Mouse (Mus musculus): Measurements from ENCODE around the gene Cog5. TPM values are rescaled to one million over a fixed set of nuclear protein-coding genes. Genes with fewer than 3 reads are reported as not detected.

The Cog5 gene
- polyA plus RNA-seq, 1 experiment from 2014 or later = 35.6 TPM

GRCm38 (mm10) chr12:31713600-31713999, 58.9 kb downstream of the Cog5 start, which contains the start of gene Gpr22:
TSS of gene Gpr22 (minus strand) at chr12:31713947.
- Histone ChIP-seq H3K9ac (replicated peaks; ENCODE audit: low read length) (peak within 1 kb of the TSS; percentile 72), H3K9me3 (ENCODE audit: control insufficient read depth, low read length) (no peaks in the 10 kb centered on the region), H3K36me3 (ENCODE audit: control insufficient read depth, insufficient read depth, low read length) (no peaks in the 10 kb centered on the region), H3K4me2 (ENCODE audit: low read length) (peak within 1 kb of the TSS; percentile 69), H3K4me3 (replicated peaks; ENCODE audit: low read depth, low read length) (peak within 1 kb of the TSS; percentile 48), H3K4me1 (ENCODE audit: control insufficient read depth, insufficient read depth, low read length) (peaks cover 12% of the 10 kb centered on the region; the same call in 1 of the 2 replicates), H3K27ac (replicated peaks; ENCODE audit: low read depth, low read length) (peak within 1 kb of the TSS; percentile 92), H3K27me3 (ENCODE audit: control insufficient read depth, insufficient read depth, low read length) (no peaks in the 10 kb centered on the region)
- peak; percentile 84 for DNase-seq
- 14% methylated on average over 6 of the region's 6 CpGs for WGBS
- ATAC-seq (ENCODE audit: low FRiP score, low TSS enrichment) = peak; percentile 93

- H3K9me3 ChIP-seq (ENCODE audit: control insufficient read depth, low read length) = no peaks in the 10 kb centered on the region
- no peak for DNase-seq
- no peaks in the 10 kb centered on the region for H3K36me3 ChIP-seq (ENCODE audit: control insufficient read depth, insufficient read depth, low read length)
- no peak for ATAC-seq (ENCODE audit: low FRiP score, low TSS enrichment)
- H3K9ac ChIP-seq (replicated peaks; ENCODE audit: low read length) = no peak overlapping the region
- H3K4me1 ChIP-seq (ENCODE audit: control insufficient read depth, insufficient read depth, low read length) = peaks cover 12% of the 10 kb centered on the region; the same call in 1 of the 2 replicates
- peak overlapping the region; percentile 48 for H3K4me3 ChIP-seq (replicated peaks; ENCODE audit: low read depth, low read length)
- WGBS = 74% methylated on average over 3 of the region's 3 CpGs
- no peaks in the 10 kb centered on the region for H3K27me3 ChIP-seq (ENCODE audit: control insufficient read depth, insufficient read depth, low read length)
- peak overlapping the region; percentile 92; the same call in 1 of the 2 replicates for H3K27ac ChIP-seq (replicated peaks; ENCODE audit: low read depth, low read length)
- H3K4me2 ChIP-seq (ENCODE audit: low read length) = peak overlapping the region; percentile 69
These were observed 59.4 kb downstream of the Cog5 start for GRCm38 (mm10) chr12:31714070-31714469.

DNA sequence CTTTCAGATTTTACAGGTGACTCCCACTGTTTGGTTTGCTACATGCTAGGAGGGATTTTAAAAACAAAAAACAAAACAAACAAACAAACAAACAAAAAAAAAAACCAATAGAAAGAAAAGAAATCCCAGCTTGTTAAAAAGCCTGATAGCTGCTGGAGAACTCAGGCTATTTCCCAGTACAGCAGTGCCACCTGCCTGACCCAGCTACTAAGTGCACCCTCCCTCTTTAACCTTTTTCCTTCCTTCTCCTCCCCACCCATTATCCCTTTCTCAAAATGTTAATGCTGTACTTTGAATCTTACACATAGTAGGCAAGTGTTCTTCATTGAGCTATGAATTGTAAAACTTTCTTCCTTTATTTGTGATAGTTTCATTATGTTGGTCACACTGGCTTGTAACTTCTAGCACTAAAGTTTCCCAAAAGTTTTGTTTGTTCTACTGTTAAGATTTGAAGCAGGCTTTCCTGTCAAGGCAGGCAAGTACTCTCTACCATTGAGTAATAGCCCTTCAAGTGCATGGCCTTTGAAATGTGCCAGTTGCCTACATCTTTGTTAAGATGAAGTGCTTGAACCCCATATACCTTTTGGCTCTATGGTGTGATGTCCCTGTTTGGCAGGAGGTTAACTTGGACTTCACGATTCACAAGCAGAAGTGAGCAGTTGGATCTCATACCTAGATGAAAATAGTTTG, 65.1 kb downstream of the Cog5 start:
- no peak overlapping the region for H3K4me3 ChIP-seq (replicated peaks; ENCODE audit: low read depth, low read length)
- no peak overlapping the region for H3K4me2 ChIP-seq (ENCODE audit: low read length)
- no peaks in the 10 kb centered on the region for H3K36me3 ChIP-seq (ENCODE audit: control insufficient read depth, insufficient read depth, low read length)
- DNase-seq (peak; percentile 48), ATAC-seq (ENCODE audit: low FRiP score, low TSS enrichment) (no peak)
- no peaks in the 10 kb centered on the region for H3K4me1 ChIP-seq (ENCODE audit: control insufficient read depth, insufficient read depth, low read length)
- no peaks in the 10 kb centered on the region for H3K9me3 ChIP-seq (ENCODE audit: control insufficient read depth, low read length)
- 98% methylated on average over 1 of the region's 1 CpGs for WGBS
- no peaks in the 10 kb centered on the region for H3K27me3 ChIP-seq (ENCODE audit: control insufficient read depth, insufficient read depth, low read length)
- no peak overlapping the region for H3K9ac ChIP-seq (replicated peaks; ENCODE audit: low read length)
- no peak overlapping the region for H3K27ac ChIP-seq (replicated peaks; ENCODE audit: low read depth, low read length)

GRCm38 (mm10) chr12:31724576-31724975, 69.9 kb downstream of the Cog5 start:
- Histone ChIP-seq H3K9me3 (ENCODE audit: control insufficient read depth, low read length) (no peaks in the 10 kb centered on the region), H3K36me3 (ENCODE audit: control insufficient read depth, insufficient read depth, low read length) (no peaks in the 10 kb centered on the region), H3K4me3 (replicated peaks; ENCODE audit: low read depth, low read length) (no peak overlapping the region), H3K27ac (replicated peaks; ENCODE audit: low read depth, low read length) (no peak overlapping the region), H3K4me2 (ENCODE audit: low read length) (no peak overlapping the region), H3K4me1 (ENCODE audit: control insufficient read depth, insufficient read depth, low read length) (no peaks in the 10 kb centered on the region), H3K9ac (replicated peaks; ENCODE audit: low read length) (no peak overlapping the region), H3K27me3 (ENCODE audit: control insufficient read depth, insufficient read depth, low read length) (no peaks in the 10 kb centered on the region)
- ATAC-seq (ENCODE audit: low FRiP score, low TSS enrichment) (no peak), DNase-seq (no peak)
- WGBS = 89% methylated on average over 3 of the region's 3 CpGs

GRCm38 (mm10) chr12:31725511-31726275, 71.0 kb downstream of the Cog5 start:
- ATAC-seq (ENCODE audit: low FRiP score, low TSS enrichment) = no peak
- Histone ChIP-seq H3K27me3 (ENCODE audit: control insufficient read depth, insufficient read depth, low read length) (no peaks in the 10 kb centered on the region), H3K9ac (replicated peaks; ENCODE audit: low read length) (no peak overlapping the region), H3K36me3 (ENCODE audit: control insufficient read depth, insufficient read depth, low read length) (no peaks in the 10 kb centered on the region), H3K4me2 (ENCODE audit: low read length) (no peak overlapping the region), H3K9me3 (ENCODE audit: control insufficient read depth, low read length) (no peaks in the 10 kb centered on the region), H3K27ac (replicated peaks; ENCODE audit: low read depth, low read length) (no peak overlapping the region), H3K4me1 (ENCODE audit: control insufficient read depth, insufficient read depth, low read length) (no peaks in the 10 kb centered on the region), H3K4me3 (replicated peaks; ENCODE audit: low read depth, low read length) (no peak overlapping the region)
- DNase-seq = no peak
- whole genome bisulfite sequencing = 92% methylated on average over 12 of the region's 12 CpGs

DNA sequence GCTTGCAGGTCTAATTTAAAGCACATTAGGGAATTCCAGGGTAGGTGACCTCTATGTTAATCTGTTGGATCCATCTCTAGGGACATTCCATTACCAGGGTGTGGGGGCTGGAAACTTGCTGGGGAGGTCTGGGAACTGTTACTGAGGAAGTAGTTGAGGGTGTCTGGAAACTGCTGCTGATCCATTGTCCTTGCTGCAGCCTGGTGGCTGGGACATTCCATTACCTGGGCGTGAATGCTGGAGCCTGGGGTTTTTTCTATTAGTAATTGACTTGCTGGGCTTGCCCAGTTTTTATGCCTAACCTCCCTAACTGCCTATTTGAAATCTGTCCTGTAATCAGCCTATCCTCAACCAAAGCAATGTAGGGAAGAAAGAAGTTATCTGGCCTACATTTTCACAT, 72.0 kb downstream of the Cog5 start:
- Histone ChIP-seq H3K4me3 (replicated peaks; ENCODE audit: low read depth, low read length) (no peak overlapping the region), H3K27me3 (ENCODE audit: control insufficient read depth, insufficient read depth, low read length) (no peaks in the 10 kb centered on the region), H3K4me2 (ENCODE audit: low read length) (no peak overlapping the region), H3K27ac (replicated peaks; ENCODE audit: low read depth, low read length) (no peak overlapping the region), H3K4me1 (ENCODE audit: control insufficient read depth, insufficient read depth, low read length) (no peaks in the 10 kb centered on the region), H3K9ac (replicated peaks; ENCODE audit: low read length) (no peak overlapping the region), H3K9me3 (ENCODE audit: control insufficient read depth, low read length) (no peaks in the 10 kb centered on the region), H3K36me3 (ENCODE audit: control insufficient read depth, insufficient read depth, low read length) (no peaks in the 10 kb centered on the region)
- ATAC-seq (ENCODE audit: low FRiP score, low TSS enrichment) (no peak), DNase-seq (no peak)
- 54% methylated on average over 1 of the region's 1 CpGs for WGBS

DNA sequence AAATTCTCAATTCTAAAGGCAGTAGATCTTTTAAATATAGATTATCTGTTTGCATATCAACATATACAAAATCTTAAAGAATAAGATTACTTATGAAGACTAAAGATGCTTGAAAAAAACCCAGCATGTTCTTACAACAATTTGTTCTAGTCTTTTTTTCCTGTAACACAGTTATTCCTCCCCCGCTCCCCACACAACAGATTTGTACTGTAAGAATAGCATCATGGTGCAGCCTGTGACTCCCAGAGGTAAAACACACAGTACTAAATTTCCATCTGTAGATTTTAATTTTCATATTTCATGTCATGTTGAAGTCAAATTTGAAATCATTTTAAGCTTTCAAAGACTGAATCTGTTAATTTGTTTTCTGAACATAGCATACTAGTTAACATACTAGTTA, 75.5 kb downstream of the Cog5 start:
- no peak overlapping the region for H3K27ac ChIP-seq (replicated peaks; ENCODE audit: low read depth, low read length)
- no peak overlapping the region for H3K4me3 ChIP-seq (replicated peaks; ENCODE audit: low read depth, low read length)
- no peaks in the 10 kb centered on the region for H3K4me1 ChIP-seq (ENCODE audit: control insufficient read depth, insufficient read depth, low read length)
- 100% methylated on average over 1 of the region's 1 CpGs for WGBS
- DNase-seq (no peak), ATAC-seq (ENCODE audit: low FRiP score, low TSS enrichment) (no peak)
- no peak overlapping the region for H3K4me2 ChIP-seq (ENCODE audit: low read length)
- no peaks in the 10 kb centered on the region for H3K27me3 ChIP-seq (ENCODE audit: control insufficient read depth, insufficient read depth, low read length)
- H3K9ac ChIP-seq (replicated peaks; ENCODE audit: low read length) = no peak overlapping the region
- H3K36me3 ChIP-seq (ENCODE audit: control insufficient read depth, insufficient read depth, low read length) = no peaks in the 10 kb centered on the region
- no peaks in the 10 kb centered on the region for H3K9me3 ChIP-seq (ENCODE audit: control insufficient read depth, low read length)

DNA sequence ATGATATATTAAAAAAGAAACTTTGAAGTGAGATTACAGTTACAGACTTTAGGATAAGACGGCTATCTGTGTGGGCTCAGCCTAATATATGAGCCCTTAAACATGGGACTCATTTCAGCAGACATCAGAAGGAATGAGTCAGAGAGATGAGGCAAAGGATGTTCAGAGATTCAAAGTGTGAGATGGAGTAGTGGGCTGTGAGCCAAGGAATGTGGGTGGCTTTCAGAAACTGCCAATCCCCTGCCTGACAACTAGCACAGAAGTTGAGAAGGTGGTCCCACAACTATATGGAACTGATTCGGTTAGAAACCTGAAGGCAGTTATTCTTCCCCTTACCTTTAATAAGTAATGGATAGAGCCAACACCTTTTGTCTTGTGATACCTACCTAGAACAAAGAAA, 79.9 kb downstream of the Cog5 start:
- H3K9ac ChIP-seq (replicated peaks; ENCODE audit: low read length) = no peak overlapping the region
- H3K4me1 ChIP-seq (ENCODE audit: control insufficient read depth, insufficient read depth, low read length) = no peaks in the 10 kb centered on the region
- H3K4me3 ChIP-seq (replicated peaks; ENCODE audit: low read depth, low read length) = no peak overlapping the region
- no peaks in the 10 kb centered on the region for H3K36me3 ChIP-seq (ENCODE audit: control insufficient read depth, insufficient read depth, low read length)
- no peak overlapping the region for H3K4me2 ChIP-seq (ENCODE audit: low read length)
- no peaks in the 10 kb centered on the region for H3K27me3 ChIP-seq (ENCODE audit: control insufficient read depth, insufficient read depth, low read length)
- no peak overlapping the region for H3K27ac ChIP-seq (replicated peaks; ENCODE audit: low read depth, low read length)
- 94% methylated on average over 2 of the region's 2 CpGs for WGBS
- no peaks in the 10 kb centered on the region for H3K9me3 ChIP-seq (ENCODE audit: control insufficient read depth, low read length)
- no peak for ATAC-seq (ENCODE audit: low FRiP score, low TSS enrichment)
- no peak for DNase-seq

GRCm38 (mm10) chr12:31747301-31747700, 92.6 kb downstream of the Cog5 start:
- Histone ChIP-seq H3K9ac (replicated peaks; ENCODE audit: low read length) (no peak overlapping the region), H3K27ac (replicated peaks; ENCODE audit: low read depth, low read length) (no peak overlapping the region), H3K4me3 (replicated peaks; ENCODE audit: low read depth, low read length) (no peak overlapping the region), H3K4me2 (ENCODE audit: low read length) (no peak overlapping the region), H3K36me3 (ENCODE audit: control insufficient read depth, insufficient read depth, low read length) (no peaks in the 10 kb centered on the region), H3K9me3 (ENCODE audit: control insufficient read depth, low read length) (0 out of 2 replicates have a peak, but pooled peaks cover 6% of the 10 kb centered on the region), H3K27me3 (ENCODE audit: control insufficient read depth, insufficient read depth, low read length) (no peaks in the 10 kb centered on the region), H3K4me1 (ENCODE audit: control insufficient read depth, insufficient read depth, low read length) (no peaks in the 10 kb centered on the region)
- DNase-seq (no peak), ATAC-seq (ENCODE audit: low FRiP score, low TSS enrichment) (no peak)
- WGBS = 87% methylated on average over 8 of the region's 8 CpGs
